Mouse (Mus musculus): Measurements from ENCODE around the gene C3.

- TF ChIP-seq ZC3H11A (IDR thresholded peaks at IDR 0.05; ENCODE audit: borderline replicate concordance, low read depth, low read length) (no peak), CHD2 (IDR thresholded peaks at IDR 0.05; ENCODE audit: low read depth, low read length) (no peak)
These were observed 45.9 kb upstream of the C3 start for GRCm38 (mm10) chr17:57273846-57274245.
